Mouse (Mus musculus) thymus, postnatal 10 days (tissue): Measurements from ENCODE around the gene Metap1d.

ENCODE experiments used
- DNase-seq, 2 experiments: peaks; one replicate each; pipeline ENCODE4 v3.0.0; 2021; ENCODE audit warnings: low spot score in 2 of 2

The Metap1d gene

DNA sequence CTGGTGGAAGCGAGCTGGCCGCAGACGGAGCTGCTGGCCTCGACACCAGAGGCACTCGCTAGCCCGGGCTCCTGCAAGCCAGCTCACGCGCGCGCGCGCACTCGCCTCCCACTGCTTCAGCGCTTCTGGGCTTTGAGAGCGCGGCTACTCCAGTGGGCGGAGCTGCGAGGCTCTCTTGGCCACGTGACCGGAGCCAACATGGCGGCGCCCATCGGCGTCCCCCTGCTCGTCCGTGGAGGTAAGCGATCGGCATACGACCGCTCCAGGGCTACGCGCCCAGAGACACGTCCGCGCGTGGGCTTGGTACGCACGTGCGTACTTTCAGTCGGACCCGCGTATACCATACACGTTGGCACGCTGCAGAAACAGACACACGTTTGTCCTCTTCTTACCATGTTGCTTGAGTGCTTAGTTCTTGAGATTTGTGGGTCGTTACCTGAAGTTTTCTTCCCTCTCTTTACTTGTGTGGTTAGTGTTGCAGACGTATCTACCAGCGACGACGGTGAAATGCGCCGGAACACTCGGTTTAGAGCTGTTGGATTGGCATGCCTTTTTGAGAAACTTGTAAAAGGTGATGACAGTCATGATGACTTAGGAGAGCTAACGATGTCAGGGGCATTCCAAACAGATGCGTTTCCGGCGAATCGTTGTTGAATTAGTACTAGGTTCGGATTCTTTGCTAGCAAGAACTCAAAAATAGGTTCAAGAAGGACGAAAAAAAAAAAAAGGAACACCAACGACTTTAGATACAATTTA is at the start of gene Metap1d:
TSS of gene Metap1d (plus strand) at position 116 of the 756 bp plus-strand sequence.
- peak; percentile 89 to 91 for DNase-seq

DNA sequence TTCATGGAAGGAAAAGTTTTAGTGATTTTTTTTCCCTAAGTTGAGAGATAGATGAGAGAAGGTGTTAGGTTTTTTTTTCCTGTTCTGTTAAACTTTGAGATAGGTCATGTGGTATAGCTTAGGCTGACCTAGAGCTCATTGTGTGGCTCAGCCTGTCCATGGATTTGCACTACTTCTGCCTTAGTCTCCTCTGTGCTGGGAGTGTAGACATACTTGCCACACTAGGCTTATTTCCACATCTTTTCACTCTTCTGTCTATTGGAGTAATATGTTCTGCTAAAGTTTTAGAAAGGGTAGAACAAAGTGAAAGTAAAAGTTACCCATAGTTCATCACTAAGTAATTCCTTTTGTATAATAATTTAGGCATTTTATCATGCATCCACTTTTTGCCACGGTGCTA is 47.5 kb upstream of the Metap1d start:
- no peak for DNase-seq

DNA sequence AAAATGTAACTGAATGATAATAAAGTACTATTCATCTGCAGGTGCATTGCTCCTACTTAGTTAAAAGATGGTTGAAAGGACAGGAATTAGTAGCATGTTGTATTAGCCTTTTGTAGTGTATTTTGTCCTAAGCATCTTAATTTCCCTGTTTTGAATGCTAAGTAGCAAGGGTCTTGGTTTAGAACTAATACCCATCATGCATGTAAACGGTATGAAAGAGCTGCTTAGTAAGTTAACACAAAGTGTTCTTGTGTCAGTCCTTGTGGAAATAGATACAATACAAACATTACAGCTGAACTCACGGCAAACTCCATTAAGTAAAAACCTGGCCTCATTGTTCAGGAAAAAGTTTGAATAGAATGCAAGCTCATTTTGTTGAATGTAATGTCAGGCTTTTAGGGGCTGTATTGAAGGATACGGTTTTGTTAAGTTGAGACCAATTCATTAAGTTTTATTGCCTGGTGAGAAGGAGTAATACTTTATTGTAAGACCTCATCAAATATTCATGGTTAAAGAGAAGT is 34.3 kb upstream of the Metap1d start:
- DNase-seq = no peak

DNA sequence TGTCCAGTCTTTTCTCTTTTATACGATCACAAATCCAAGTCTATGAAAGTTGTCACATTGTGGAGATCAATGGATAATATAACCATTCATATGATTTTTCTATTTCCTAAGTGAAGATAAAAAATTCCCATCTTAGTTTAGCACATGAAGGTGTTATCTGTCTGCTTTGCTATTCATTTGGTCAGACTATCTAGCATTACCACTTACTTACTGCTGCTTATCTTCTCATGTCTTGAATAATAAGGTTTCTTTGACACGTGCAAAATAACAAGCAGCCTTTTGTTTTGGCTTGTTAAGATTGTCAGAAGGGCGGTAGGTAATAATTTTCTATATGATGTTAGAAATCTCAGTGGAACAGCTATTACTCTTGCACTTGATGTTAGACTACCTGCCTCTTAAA is 33.7 kb upstream of the Metap1d start:
- DNase-seq = no peak

DNA sequence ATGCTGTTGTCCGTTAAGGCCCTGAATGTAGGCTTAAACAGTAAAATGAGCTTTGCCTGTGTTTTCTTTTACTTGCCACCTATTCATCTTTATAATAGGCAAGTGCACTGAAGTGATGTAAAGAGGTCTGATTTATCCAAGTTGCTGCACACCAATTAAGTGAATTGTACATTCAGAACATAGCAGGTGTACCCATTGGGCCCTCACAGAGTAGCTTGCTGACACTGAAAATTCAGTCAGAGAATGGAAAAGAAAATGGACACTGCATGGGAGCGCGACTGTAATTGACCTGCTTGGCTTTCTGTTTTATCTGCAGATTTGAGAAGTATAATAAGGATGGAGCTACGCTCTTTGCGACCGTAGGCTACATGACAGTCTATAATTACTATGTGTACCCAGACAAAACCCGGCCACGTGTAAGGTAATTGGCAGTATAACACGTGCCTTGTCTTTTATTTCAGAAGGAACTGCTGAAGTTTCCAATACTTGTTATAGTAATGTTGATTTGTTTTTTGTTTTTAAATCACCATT is 32.1 kb upstream of the Metap1d start:
- DNase-seq = no peak

GRCm38 (mm10) chr2:71424545-71424944 is 28.5 kb upstream of the Metap1d start:
- no peak for DNase-seq

DNA sequence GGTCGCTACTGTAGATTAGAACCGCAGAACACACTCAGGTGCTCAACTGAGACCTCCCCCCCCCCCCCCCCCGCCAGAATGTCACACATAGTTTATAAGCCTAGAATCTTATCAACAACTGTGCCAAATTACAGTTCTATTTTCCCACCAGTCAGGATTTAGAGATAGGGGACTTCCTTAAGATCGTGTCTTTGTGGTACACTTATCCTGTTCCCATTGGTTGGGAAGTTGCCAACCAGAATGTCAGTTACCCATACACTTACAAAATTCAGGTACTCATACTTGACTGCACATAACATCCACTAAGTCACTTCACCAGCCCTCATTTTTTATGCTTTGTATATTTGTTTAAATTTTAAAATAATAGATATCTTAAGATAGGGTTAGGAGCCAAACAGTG is 17.6 kb upstream of the Metap1d start:
- DNase-seq = no peak

- DNase-seq = no peak
These were observed 9.7 kb upstream of the Metap1d start for GRCm38 (mm10) chr2:71443376-71443775.

DNA sequence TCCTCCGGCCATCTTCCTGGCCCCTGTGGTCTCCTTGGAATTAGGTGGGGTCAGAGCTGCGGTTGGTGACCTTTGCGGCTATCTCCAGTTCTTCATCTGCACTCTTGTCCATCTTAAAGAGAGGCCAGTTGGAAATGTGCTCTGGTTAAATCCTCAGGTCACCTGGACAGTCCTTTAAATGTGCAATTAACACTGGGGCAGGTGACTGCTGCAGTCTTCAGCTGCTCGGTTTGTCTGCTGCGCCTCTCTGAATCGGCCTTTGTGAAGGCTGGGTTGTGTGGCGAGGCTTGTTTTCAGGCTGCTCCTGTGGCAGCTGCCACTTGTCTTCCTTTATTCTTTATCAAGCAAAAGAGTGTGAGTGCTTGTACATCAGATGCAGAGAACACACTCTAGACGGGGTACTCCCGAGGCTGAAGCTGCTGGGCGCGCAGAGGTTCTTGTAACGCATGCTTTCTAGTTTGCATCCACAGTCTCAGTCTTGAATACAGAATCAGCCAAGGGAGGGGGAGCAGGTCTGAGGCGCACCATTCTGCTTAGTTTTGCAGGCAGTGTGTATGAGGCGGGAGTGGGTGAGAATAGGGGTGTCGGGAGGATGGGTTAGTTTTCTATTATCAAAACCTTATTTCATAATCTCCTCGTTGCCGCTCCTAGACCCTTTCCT is 7.4 kb upstream of the Metap1d start:
- no peak for DNase-seq

DNA sequence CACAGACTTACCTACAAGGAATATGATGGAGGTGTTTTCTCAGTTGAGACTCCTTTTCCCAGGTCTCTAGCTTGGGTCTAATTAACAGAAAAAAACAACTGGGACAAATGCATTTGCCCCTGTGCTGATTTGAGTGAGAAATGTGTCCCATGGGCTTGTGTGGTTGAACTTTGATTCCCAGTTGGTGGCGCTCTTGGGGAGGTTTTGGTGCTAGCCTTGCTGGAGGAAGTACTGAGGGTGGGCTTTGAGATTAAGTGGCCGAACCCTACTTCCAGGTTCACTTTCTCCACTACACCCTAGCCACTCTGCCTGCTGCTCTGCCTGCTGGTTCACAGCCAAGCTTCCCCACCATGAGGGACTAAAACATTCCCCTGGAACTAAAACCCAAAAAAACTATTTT is 3.5 kb upstream of the Metap1d start:
- DNase-seq = peak in 1 of 2 experiments; percentile 21

DNA sequence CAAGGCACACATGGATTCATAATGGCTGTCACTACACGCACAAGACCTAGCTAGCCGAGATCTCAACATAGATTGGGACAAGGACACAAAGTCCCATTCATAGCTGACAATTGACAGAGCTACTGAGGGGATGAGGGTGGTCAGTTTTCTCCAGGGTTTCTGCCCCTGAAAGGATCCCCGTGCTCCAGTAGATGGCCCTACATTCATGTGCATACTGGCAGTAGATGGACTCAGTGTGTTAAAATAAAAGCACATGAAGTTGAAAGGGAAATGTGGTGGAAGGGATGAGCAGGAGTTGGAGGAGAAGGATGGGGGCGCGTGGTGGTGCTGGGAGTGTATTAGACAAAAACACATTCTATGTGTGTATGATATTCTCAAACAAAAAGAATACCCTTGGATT is 1.3 kb upstream of the Metap1d start:
- DNase-seq = no peak

- no peak for DNase-seq
These were observed 813 bp downstream of the Metap1d start for GRCm38 (mm10) chr2:71453917-71454260.

GRCm38 (mm10) chr2:71458624-71459023 is 5.5 kb downstream of the Metap1d start:
- no peak for DNase-seq

GRCm38 (mm10) chr2:71459659-71460058 is 6.6 kb downstream of the Metap1d start:
- DNase-seq = no peak

- DNase-seq = no peak
These were observed 8.1 kb downstream of the Metap1d start for GRCm38 (mm10) chr2:71461139-71461538.

GRCm38 (mm10) chr2:71461589-71461988 is 8.5 kb downstream of the Metap1d start:
- DNase-seq = no peak

- DNase-seq = no peak
These were observed 9.0 kb downstream of the Metap1d start for GRCm38 (mm10) chr2:71462066-71462465.

- DNase-seq = no peak
These were observed 9.5 kb downstream of the Metap1d start for GRCm38 (mm10) chr2:71462553-71462952.

- DNase-seq = no peak
These were observed 13.0 kb downstream of the Metap1d start for GRCm38 (mm10) chr2:71466103-71466502.

DNA sequence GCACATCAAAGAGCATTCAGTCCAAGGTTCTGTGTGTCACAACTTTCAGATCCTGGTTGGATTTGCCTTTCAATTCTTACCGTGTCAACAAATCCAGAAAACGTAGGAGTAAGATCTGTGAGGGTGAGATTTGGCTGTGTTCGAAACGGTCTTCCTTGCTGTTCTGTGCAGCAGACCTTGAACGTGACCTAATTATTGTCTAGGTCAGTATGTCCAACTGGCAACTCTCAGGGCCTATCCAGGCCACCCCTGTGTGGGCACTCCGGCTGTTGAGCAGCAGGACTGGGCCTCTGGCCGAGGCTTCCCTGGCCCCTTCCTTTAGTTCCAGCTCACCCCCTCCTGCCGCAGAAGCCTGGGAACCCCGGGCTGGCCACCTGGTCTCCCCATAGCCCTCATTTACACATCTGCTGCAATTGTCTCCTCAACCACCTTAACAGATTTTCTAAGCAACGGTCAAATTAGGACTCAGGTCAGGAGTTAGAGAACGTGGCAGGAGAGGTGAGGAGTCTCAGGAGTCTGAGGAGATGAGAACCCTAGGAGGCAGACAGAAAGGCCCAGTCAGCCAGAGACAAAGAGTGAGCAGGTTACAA is 13.9 kb downstream of the Metap1d start:
- no peak for DNase-seq

- DNase-seq = no peak
These were observed 18.0 kb downstream of the Metap1d start for GRCm38 (mm10) chr2:71471094-71471493.

- no peak for DNase-seq
These were observed 20.8 kb downstream of the Metap1d start for GRCm38 (mm10) chr2:71473830-71474229.

DNA sequence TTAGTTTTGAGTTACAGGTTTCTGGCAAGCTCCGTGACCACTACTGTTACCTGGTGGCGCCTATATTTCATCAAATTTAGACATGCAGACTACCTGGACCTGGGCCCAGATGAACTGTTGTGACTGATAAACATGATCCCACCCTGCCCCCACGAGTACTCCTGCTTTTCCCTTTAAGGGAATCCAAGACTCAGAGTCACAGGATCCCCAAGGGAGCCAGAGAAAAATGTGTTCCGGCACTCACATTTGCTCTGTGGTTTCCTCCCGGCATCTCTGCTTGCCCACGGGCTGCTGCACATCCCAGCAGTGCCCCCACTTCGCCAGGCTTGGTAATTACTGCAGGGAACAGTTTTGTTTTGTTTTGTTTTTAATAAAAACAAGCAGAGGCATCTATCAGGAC is 21.3 kb downstream of the Metap1d start:
- no peak for DNase-seq
